Mouse (Mus musculus) myocyte (in vitro differentiated cells): ENCODE results near the gene Krtap9-5.

Experiments used
- E2F4 ChIP-seq: IDR thresholded peaks from one replicate; pipeline ENCODE4 v1.6.1; 2011; ENCODE audit warnings: mild to moderate bottlenecking, control low read depth, moderate library complexity; ENCODE audit not compliant: insufficient read depth
- POLR2A ChIP-seq: IDR thresholded peaks from one replicate; pipeline ENCODE4 v1.6.1; 2011; ENCODE audit warnings: low read depth, mild to moderate bottlenecking, control low read depth, moderate library complexity; ENCODE audit not compliant: insufficient read length
- USF1 ChIP-seq: IDR thresholded peaks from one replicate; pipeline ENCODE4 v1.6.1; 2011; ENCODE audit warnings: low read depth, mild to moderate bottlenecking, control low read depth, moderate library complexity

GRCm38 (mm10) chr11:99983442-99983841, 35.2 kb downstream of the Krtap9-5 start:
- TF ChIP-seq POLR2A (no peak), USF1 (no peak), E2F4 (no peak)
